Mouse (Mus musculus) layer of hippocampus, adult 9-10 months (tissue): ENCODE data around the gene Ccpg1.

Experiments used
- DNase-seq: peaks from one replicate; pipeline ENCODE4 v3.0.0; 2022; ENCODE audit warnings: low spot score

Gene Ccpg1

DNA sequence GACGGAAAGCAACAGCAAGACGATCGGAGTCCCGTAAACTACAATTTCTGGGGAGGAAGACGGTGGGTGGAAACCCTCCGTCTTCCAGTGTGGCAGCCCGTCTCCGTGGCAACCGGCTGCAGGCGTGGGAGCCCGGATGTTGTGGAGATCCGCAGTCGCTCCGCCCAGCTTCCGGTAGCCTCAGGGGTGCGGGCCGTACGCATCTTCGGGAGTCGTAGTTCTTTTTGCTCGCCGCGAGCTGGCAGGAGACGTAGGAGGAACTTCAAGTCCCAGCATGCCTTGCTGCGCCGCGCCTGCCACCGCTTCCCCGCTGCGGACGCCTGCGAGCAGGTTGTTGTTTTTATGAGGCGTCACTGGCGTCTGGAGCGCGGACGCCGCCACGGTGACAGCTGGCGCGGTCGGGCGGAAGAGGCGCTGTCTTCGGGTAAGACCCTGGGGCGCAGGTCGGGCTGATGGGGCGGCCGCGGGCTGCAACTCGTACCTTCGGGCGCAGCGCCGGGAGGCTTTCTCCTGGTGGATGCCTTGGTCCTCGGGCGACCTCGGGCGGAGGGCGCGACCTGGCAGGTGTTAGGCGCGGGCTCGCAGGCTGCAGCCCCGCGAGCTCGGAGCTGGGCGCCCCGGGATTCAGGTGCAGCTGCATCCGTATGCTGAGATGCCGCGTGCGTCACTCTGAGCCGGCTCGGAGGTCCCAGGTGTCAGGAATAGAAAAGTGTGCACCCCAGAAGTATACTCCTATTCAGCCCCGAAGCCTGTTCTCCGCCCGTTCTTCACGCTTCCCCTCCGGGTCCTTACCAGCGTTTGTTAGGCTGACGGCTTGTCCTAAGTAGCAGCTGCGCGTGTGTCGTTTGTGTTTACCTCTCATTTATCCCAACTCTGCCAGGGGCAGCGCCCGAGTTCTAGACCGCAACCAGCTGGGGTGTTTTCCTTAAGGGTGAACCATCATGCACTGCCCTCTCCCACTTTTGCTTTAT, at the start of gene Ccpg1, which contains the start of gene Ccpg1os:
Ccpg1 (plus strand) TSS at position 180 of the 971 bp plus-strand sequence.
Ccpg1os (minus strand) TSS at position 133 of the 971 bp plus-strand sequence.
- DNase-seq = peak; percentile 87

DNA sequence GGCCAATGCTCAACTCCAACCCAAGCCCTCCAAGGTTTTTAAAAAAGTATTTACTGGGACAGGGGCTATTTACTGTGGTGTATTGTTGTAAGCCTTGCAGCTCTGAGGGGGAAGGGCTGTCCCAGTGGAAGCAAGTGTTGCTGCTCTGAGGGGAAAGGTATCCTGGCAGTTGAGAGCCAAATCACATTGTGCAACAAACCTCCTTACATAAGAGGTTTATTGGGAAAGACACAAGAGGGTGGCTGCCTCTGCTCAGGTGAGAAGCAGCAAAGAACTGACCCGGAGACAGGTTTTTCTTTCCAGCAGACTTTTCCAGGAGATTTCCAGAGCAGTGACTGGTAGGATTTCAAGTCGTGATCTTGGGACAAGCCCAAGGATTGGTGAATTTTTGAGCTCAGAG, 48.9 kb upstream of the Ccpg1 start:
- no peak for DNase-seq

DNA sequence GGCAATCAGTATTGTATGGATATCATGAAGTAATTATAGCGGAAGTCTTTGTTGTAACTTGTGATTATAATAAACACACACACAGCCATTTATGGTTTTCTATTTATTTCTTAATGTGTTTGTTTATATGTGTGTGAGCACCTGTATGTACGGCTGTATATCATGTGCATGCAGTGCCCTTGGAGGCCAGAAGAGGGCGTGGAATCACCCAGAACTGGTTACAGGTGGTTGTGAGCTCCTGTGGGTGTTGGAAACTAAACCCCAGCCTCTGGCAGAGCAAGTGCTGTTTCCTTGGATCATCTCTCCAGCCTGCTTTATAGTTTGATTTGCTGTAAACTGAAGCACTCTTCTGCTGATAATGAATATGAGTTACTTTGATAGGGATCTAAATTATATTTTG, 41.8 kb upstream of the Ccpg1 start:
- no peak for DNase-seq

DNA sequence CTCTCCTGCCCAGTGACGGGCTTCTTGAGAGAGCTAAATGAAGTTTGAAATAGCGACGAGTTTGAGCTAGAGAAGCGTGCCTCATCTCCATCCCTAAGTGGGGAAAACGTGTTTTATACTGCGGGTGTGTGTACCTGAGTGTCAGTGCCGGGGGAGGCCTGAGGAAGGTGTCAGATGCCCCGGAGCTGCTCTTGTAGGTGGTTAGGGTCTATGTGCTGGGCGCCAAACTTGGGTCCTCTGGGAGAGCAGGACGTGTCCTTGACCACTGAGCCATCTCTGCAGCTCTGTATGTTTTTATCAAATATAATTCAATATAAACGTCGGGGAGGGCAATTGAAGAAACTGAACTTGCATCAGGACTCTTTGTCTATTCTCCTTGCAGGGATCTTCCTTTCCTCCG, 40.9 kb upstream of the Ccpg1 start:
- no peak for DNase-seq

DNA sequence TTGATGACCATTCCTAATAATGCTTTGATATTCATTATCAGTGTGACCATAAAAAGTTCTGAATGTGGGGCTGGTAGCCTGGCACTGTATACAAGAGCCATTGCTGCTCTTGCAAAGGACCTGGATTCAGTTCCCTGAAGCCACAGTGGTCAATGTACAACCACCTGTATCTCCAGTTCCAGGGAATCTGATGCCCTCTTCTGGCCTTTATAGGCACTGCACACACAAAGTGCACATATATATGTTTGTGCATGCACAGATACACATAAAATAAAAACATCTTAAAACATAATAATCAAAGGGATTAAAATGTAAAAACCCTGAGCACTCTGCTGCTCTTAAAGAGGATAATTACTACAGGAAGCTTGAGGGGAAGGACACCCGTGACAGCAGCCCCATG, 38.2 kb upstream of the Ccpg1 start:
- no peak for DNase-seq

DNA sequence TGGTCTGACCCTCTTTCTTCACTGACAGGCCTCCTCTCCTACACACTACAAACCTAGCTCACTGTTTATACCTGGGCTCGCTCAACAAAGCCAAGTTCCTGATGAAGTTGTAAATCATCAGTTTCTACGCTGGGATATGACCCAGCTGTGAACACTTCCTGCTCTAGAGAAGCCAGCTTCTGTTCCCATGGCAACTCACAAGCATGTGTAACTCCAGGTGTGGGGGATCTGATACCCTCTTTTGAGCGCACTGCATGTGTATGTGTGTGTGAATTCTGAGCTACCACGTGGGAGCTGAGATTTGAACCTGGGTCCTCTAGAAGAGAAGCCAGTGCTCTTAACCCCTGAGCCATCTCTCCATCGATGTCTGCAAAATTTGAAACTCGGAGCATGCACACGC, 35.7 kb upstream of the Ccpg1 start:
- DNase-seq = no peak

DNA sequence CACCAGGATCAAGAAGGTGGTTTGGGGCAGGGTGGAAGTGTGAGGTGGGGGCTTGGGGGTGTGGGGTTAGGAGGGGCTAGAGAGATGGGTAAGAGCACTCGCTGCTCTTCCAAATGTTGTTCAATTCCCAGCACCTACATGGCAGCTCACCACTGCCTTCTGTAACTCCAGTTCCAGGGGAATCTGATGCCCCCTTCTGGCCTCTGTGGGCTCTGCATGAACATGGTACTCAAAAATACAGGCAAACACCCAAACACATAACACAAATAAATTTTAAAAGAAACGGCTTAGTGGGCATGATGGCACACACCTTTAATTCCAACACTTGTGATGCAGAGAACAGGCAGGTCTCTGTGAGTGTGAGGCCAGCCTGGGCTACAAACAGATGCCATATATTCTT, 30.5 kb upstream of the Ccpg1 start:
- no peak for DNase-seq

DNA sequence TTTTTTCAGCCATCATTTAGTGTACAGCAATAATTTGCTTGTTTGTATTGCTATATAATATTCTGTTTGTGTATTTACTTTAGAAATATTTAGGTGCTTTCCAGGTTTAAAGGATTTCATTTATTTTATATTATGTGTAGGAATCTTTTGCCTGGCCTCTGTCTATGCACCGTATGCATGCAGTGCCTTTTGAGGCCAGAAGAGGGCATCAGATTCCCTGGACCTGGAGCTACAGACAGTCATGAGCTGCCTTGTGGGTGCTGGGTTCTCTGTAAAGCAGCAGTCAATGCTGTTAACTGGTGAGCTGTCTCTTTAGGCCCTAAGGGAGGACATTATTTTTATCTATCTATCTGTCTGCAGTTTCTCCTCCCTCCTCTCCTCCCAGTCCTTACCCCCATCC, 29.7 kb upstream of the Ccpg1 start:
- no peak for DNase-seq

DNA sequence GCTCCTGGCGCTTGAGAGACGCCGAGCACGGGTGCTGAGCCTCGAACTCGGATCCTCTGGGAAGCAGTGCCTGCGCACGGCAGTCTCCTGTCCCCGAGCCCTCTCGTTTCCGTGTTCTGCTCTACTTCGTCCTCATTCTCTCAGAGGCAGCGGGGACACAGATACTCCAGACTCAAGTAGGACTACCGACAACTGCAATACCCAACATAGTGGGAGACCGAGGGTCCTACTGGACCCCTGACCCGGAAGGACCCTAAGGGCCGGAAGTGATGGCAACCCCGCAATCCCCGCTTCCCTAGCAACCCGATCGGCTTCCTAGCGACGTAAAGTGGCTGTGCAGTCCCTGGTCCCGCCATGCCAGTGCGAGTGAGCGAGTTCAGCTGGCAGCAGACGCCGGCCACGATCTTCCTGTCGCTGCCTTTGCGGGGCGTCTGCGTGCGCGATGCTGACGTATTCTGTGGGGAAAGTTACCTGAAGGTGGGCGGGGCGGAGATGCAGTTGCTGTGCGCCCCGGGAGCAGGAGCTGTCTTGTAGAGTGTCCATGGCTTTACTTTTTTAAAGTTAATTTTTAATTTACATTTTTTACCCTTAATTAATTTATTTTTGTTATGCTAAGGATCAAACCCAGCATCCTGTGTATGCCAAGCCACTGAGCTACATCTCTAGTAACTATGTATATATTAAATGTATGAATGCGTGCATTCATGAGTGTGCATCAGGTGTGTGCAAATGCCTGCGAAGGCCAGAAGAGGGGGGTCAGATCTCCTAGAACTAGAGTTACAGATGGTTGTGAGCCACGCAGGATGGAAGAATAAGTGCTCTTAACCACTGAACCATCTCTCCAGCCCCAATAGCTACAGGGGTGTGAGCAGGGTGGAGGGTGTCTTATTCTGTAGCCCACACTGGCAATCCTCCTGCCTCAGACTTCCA, 26.4 kb upstream of the Ccpg1 start, which contains the start of the genes Dyx1c1 and Gm44503:
Dyx1c1 (plus strand) TSS at position 265 of the 930 bp plus-strand sequence.
Gm44503 (plus strand) TSS at position 332 of the 930 bp plus-strand sequence.
- DNase-seq = peak; percentile 44

DNA sequence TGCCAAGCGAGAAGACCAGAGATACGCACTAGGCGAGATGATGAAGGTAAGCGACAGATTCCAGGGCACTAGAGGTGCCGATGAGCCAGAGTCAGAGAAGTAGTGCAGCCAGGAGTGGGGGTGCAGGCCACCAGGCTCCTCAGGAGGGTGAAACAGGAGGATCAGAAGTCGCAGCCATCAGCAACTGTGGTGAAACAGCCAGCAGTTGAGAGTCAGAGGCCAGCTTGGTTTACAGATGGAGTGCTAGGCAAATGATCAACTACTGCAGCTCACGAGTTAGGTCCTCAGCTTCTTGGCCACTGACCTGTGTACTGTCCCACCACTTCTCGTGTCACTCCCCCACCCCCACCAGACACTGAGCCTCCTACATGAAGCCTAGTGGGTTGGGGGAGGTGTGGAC, 23.9 kb upstream of the Ccpg1 start:
- DNase-seq = no peak

DNA sequence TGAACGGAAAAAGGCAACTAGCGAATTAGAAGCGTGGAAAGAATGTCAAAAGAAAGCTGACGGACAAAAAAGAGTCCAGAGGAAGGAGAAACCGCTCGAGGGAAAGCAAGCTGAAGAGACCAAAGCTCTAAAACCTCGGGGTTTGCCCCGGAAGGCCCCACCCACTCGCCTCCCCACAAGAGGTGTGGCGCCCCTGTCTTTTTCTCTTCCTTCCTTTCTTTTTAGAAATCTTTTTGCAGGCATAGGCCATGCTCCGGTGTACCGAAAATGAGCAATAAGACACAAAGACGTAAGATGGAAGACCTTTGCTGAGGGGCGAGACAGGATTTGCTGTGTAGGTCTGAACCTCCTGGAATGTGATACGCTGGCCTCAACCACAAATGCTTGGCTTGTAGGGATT, 23.3 kb upstream of the Ccpg1 start:
- DNase-seq = no peak

DNA sequence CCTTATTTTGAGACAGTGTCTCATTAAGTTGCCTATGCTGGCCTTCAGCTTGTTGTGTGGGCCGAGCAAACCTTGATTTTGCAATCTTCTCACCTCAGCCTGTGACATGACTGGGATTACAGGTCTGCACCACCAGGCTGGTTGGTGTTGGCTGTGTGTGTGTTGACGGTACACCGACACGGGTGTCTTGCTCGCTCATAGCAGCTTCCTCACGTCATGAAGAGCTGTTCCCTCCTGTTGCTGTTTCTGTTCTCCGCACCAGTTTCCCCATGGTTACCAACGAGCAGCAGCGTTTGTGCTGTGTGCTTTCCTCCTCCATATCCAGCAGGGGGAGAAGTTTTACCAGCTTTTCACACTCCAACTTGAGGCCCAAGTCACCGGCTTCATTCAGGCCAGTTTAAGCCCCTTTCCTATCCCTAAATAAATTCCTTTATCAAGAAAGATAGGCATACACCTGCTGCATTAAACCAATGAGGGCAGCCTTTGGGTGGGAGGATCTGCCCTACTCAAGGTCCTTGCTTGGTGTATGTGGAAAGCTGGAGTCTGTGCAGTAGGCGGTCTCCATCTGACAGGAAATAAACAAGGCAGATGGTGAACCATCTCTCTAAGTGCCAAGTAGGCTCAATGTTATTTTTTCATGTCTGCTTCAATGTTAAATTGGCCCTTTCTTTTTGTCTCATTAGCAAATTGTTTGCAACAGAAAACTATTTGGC, 16.7 kb upstream of the Ccpg1 start:
- peak; percentile 92 for DNase-seq

DNA sequence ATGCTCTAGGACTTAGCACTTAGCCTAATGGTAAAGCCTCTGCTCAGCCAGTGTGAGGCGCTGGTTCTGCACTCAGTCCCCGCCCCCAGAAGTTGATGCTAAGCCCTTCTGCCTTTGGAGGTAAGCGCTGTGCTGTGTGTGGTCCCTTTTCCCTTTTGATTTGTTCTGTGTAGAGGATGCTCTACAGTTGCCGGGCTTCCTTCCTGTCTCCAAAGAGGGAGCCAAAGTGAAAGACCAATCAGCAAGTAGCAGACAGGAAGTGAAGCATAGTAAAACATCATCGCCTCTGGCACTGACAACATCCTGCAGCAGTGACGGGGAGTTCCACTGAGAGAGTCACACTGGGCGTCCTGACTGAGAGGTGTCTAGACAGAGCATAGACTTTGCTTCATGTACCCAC, 15.4 kb upstream of the Ccpg1 start:
- no peak for DNase-seq

DNA sequence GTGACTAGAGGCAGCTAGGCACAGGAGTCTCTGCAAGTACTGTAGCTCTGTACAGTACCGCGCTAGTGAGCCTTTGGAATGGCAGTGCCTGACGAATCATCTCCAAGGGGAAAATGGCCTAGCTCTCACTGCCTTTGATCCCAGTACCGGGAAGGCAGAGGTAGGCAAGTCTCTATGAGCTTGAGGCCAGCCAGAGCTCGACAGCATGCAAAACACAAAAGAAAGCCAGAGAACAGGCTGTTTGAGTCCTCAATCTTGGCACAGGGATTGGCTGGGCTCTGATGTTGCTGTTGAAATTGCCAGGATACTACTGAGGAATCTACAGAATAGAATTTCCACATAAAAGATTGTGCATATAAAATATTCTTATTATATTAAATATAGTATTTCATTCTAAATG, 12.8 kb upstream of the Ccpg1 start:
- DNase-seq = no peak

DNA sequence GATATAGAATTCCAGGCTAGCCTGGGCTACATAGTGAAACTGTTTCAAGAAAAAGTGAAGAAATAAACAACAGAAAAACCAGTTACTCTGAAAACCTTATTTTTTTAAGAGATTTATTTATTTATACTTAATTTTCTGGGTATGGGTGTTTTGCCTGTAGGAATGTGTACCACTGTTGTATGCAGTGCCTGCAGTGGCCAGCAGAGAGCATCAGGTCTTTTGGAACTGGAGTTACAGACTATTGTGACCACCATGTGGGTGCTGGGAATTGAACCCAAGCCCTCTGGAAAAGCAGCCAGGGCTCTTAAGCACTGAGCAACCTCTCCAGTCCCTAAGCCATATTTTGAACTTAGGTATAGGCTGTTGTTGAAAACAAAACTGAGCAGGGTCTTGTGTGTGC, 12.2 kb upstream of the Ccpg1 start:
- DNase-seq = no peak

DNA sequence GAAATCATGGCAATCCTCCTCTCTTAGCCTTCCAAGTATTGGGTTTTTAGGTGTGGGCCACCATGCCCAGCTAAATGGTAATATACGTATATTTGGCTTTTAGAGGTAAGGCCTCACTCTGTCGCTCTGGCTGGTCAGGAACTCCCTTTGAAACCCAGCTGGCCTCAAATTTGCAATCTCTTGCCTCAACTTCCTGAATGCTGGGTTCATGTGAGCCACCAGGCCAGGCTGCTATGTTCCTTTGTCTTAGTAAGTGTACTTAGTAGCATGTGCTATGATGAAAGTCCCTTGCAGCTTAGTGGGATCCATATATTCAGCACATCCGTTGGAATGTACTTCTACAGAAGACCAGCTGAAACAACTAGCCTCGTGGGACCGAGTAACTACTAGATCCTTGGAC, 10.5 kb upstream of the Ccpg1 start:
- no peak for DNase-seq

DNA sequence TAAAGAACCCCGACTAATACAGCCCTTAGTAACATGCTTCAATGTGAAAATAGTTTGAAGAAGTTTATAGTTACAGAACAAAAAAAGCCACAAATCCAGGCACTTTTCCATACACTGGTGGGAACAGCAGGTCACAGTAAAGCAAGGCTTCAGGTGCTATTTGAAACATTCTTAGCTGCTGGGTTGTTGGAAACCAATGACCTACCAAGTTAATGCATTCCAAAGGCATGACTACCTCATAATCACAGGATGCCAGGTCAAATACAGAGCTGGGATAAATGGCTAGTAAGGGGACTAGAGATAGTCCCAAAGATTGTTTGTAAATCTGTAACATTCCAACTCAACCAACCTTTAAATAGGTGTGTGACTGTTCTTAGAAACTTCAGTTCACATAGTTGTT, 10.0 kb upstream of the Ccpg1 start:
- no peak for DNase-seq

DNA sequence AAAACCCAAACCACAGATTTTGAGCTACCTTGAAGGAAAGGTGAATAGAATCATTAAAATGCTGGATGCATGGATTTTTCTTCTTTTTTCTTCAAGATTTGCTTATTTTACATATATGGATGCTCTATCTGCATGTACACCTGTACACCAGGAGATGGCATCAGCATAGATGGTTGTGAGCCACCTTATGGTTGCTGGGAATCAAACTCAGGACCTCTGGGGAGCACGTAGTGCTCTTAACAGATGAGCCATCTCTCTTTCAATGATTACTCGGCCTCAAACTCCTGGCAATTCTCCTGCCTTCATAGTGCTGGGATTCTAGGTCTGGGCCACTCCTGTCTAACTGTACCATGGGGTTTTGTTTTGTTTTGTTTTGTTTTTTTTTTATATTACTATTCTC, 2.2 kb upstream of the Ccpg1 start:
- DNase-seq = no peak

DNA sequence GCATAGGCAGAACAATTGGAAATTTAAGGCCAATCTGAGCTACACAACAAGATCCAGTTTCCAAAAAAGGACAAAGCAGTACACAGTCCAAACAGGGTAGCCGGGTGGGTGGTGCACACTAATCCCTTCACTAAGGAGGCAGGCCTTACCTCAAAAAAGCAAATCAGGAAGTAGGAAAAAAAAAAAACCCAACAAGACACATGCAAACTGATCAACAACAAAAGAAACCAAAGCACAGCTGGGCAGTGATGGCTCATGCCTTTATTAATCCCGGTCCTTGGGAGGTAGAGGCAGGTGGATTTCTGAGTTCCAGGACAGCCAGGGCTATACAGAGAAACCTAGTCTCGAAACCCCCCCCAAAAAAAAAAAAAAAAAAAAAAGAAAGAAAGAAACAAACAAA, 2.5 kb downstream of the Ccpg1 start:
- no peak for DNase-seq

DNA sequence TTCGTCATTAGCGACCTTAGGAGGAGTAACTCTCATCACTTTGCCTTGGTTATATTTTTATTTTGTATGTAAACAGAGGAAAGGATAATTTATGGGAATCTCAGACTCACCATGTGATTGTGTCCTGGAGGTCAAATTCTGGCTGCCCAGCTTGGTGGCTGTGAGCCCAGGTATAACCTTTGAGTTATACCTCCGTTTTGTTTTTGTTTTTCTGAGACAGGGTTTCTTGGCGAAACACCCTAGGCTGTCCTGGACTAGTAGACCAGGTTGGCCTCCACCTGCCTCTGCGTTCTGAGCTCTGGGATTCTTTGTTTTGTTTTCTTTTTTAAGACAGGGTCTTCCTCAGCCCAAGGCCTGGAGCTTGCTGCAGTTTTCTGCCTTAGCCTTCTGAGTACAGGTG, 3.5 kb downstream of the Ccpg1 start:
- no peak for DNase-seq

DNA sequence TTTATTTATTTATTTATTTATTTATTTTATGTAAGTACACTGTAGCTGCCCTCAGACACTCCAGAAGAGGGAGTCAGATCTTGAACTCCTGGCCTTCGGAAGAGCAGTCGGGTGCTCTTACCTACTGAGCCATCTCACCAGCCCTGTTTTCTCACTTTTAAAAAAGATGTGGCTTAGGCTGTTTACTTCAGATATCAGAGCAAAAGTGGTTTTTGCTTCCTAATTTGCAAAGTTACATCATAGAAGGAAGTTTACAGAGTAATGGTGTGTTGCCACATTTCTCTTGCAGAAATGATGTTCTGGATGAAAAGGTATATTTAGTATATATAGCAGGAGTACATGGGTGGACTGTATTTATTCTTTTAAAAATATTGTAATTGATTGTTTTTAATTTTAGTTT, 6.2 kb downstream of the Ccpg1 start:
- DNase-seq = no peak

DNA sequence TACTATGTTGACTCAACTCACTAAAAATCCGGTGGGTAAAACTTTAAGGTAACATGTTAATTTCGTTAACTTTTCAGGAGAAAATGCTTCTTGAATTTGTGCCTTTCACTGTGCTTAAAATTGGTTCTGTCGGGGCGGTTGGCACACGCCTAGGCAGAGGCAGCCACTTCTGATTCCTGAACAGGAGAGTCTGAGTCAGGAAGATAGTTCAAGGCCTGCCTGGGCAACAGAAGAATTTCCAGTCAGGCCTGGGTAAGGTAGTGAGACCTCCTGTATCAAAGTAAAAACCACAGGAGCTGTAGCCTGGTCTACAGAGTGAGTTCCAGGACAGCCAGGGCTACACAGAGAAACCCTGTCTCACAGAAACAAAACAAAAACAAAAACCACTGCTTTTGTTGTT, 7.3 kb downstream of the Ccpg1 start:
- no peak for DNase-seq
